Mouse (Mus musculus): Measurements from ENCODE around the gene Tdp1. TPM values are rescaled to one million over a fixed set of nuclear protein-coding genes. Genes with fewer than 3 reads are reported as not detected.

Tdp1 gene
- polyA plus RNA-seq, 1 experiment from 2014 or later: 59.3 TPM

DNA sequence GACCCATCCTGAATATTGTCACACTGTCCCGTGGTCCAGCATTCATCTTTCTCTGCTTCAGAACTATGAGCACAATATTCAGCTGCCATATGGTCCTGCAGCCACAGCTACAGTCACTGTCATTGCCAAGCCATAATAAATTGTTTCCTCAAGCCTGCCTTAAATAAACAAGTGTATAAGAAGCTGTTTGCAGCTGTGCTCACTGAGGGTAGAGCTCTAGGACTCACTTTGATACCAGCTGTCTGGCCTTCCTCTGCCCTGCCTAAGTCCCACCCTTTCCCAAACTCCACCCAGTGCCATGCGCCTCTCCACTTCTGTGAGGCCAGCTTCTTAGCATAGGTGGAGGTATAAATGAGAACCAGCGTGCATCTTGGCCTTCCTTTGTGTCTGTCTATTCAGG is 49.3 kb downstream of the Tdp1 start:
- Histone ChIP-seq H3K36me3 (peaks cover 36% of the 10 kb centered on the region), H3K27ac (no peak overlapping the region), H3K4me3 (replicated peaks) (no peak overlapping the region), H3K9ac (no peak overlapping the region), H3K9me3 (replicated peaks) (no peaks in the 10 kb centered on the region), H3K4me2 (no peak overlapping the region), H3K27me3 (no peaks in the 10 kb centered on the region), H3K4me1 (no peaks in the 10 kb centered on the region)
- 85% methylated on average over 3 of the region's 3 CpGs for WGBS
- no peak for ATAC-seq (replicated peaks; ENCODE audit: low FRiP score)

DNA sequence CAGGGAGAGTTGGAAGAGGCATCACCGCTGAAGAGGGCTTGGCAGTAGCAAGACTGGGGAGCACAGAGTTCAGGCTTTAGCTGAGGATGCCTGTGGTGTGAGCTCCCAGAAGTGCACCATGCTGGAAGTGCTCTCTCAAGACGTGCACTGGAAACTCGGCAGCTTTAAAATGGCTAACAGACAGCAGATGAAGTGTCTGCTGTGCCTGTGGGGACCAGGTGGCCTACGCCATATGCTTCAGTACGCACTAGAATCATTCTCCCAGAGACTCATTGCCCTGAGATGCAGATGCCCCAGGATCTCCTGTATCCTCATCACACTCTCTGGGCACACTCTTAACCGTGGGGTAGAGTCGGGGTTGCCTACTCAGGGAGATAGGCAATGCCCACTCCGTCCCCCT is 51.1 kb downstream of the Tdp1 start:
- 91% methylated on average over 8 of the region's 8 CpGs for WGBS
- no peak for ATAC-seq (replicated peaks; ENCODE audit: low FRiP score)

DNA sequence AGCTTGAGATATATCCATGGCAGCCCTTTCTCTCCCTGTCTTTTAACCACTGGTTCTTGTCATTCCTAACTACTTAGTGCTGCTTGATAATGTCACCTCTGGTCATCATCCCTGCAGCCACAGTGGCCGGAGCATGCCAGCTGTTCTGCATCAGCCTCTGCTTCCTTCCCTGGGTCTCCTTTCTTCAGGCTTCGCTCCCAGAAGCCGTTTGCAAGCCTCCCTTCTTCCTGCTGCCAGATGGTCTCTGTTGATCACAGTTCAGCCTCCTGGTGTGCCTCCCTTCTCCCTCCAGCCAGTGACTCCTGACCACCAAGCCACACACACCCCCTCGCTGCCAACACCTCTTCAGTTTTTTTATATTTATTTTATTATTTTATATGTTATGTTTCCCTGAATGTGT is 54.2 kb downstream of the Tdp1 start:
- H3K36me3 ChIP-seq: peaks cover 29% of the 10 kb centered on the region
- no peaks in the 10 kb centered on the region for H3K27me3 ChIP-seq
- H3K4me1 ChIP-seq: peaks cover 17% of the 10 kb centered on the region
- ATAC-seq (replicated peaks; ENCODE audit: low FRiP score): no peak
- H3K27ac ChIP-seq: no peak overlapping the region
- no peak overlapping the region for H3K4me3 ChIP-seq (replicated peaks)
- WGBS: 41% methylated on average over 4 of the region's 4 CpGs
- H3K9ac ChIP-seq: no peak overlapping the region
- H3K9me3 ChIP-seq (replicated peaks): no peaks in the 10 kb centered on the region
- no peak overlapping the region for H3K4me2 ChIP-seq

More for the DNA sequence above, 51.1 kb downstream of the Tdp1 start:
- Histone ChIP-seq H3K9me3 (replicated peaks) (no peaks in the 10 kb centered on the region), H3K4me2 (no peak overlapping the region), H3K36me3 (peaks cover 28% of the 10 kb centered on the region), H3K4me1 (peaks cover 6% of the 10 kb centered on the region), H3K27ac (no peak overlapping the region), H3K9ac (no peak overlapping the region), H3K4me3 (replicated peaks) (no peak overlapping the region), H3K27me3 (no peaks in the 10 kb centered on the region)

DNA sequence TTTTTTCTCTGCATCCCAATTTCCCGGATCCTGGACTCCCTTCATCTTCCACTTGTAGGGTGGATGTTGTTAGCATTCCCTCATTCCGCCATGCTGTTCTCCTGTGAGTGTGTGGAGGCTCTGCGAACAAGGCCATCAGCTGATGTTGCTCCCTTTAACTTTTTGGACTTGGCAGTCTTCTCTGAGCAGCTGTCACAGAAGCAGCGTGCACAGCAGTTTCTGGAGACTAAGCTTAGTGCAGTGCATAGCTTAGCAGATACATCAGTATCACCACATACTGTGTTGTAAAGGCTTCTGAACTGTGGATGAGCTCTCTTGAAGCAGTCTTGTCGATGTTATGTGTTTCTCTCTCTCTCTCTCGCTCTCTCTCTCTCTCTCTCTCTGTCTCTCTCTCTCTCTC is 54.9 kb downstream of the Tdp1 start:
- no peak overlapping the region for H3K4me2 ChIP-seq
- H3K9me3 ChIP-seq (replicated peaks): no peaks in the 10 kb centered on the region
- H3K9ac ChIP-seq: no peak overlapping the region
- peaks cover 17% of the 10 kb centered on the region for H3K4me1 ChIP-seq
- ATAC-seq (replicated peaks; ENCODE audit: low FRiP score): no peak
- H3K4me3 ChIP-seq (replicated peaks): no peak overlapping the region
- H3K36me3 ChIP-seq: peaks cover 24% of the 10 kb centered on the region
- no peaks in the 10 kb centered on the region for H3K27me3 ChIP-seq
- 88% methylated on average over 6 of the region's 6 CpGs for WGBS
- no peak overlapping the region for H3K27ac ChIP-seq

DNA sequence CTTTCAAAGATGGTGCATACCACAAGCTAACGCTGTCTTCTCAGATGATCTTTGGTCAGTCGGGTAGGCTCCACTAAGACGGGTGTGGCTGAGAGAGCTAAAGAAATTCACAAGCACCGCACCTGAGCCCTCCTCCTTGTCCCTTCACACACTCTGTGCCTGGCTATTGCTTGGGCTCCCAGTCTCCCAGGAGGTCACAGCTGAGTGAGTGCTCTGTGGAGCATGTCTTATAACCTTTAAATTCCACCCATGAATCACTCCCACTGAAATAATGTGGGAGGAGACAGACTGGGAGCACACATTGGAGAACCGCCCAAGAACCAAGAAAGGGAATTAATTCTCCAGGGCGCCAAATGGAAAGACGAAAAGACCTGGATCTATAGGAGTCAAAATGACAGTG is 56.4 kb downstream of the Tdp1 start:
- Histone ChIP-seq H3K4me3 (replicated peaks) (no peak overlapping the region), H3K27me3 (no peaks in the 10 kb centered on the region), H3K4me1 (peaks cover 17% of the 10 kb centered on the region), H3K9ac (no peak overlapping the region), H3K4me2 (no peak overlapping the region), H3K36me3 (peaks cover 19% of the 10 kb centered on the region), H3K27ac (no peak overlapping the region; the same call in 1 of the 2 replicates), H3K9me3 (replicated peaks) (no peaks in the 10 kb centered on the region)
- 43% methylated on average over 7 of the region's 7 CpGs for WGBS
- ATAC-seq (replicated peaks; ENCODE audit: low FRiP score): peak; percentile 92

DNA sequence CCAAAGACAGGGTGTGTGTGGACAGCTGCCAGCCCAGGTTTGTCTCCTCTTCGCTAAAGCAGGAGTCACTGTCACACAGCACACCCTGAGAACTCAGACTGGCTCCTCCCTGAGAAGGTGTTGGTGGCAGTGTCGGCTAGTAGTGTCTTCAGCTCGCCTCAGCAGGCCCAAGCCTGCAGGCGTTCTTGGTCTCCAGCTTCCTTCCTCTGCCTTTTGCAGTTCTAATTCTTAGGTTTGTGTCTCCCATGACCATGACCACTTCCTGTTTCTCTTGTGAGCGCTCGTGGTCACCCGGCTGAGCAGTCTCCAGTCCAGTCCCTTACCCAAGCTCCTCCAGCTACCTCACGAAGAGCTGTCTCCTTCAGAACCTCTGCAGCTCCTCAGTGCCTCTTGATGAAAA is 58.1 kb downstream of the Tdp1 start:
- Histone ChIP-seq H3K4me2 (no peak overlapping the region), H3K4me1 (peaks cover 17% of the 10 kb centered on the region), H3K36me3 (peaks cover 21% of the 10 kb centered on the region), H3K9ac (no peak overlapping the region), H3K27ac (no peak overlapping the region), H3K27me3 (no peaks in the 10 kb centered on the region), H3K9me3 (replicated peaks) (no peaks in the 10 kb centered on the region), H3K4me3 (replicated peaks) (no peak overlapping the region)
- ATAC-seq (replicated peaks; ENCODE audit: low FRiP score): no peak
- 80% methylated on average over 8 of the region's 8 CpGs for WGBS

DNA sequence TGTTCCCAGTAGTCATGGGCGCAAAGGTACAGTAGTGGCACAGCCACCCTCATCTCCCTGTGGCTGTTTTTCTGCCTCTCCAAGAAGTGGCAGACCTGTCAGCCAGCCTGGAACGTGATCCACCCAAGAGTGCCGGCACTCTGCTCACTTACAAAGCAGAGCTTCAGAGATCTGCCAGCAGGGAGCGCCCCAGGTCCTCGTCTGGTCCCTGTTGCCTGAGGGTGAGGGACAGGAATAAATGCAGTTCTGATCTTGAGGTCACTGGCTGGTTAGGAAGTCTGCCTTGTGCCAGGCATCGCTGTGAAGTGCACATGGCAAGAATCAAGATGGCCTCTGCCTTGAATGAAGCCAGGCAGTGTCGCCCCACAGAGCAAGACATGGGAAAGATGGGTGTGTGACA is 68.6 kb downstream of the Tdp1 start:
- 63% methylated on average over 7 of the region's 7 CpGs for WGBS
- Histone ChIP-seq H3K27me3 (no peaks in the 10 kb centered on the region), H3K4me3 (replicated peaks) (no peak overlapping the region), H3K27ac (no peak overlapping the region), H3K4me1 (no peaks in the 10 kb centered on the region), H3K4me2 (no peak overlapping the region), H3K9ac (no peak overlapping the region), H3K9me3 (replicated peaks) (no peaks in the 10 kb centered on the region), H3K36me3 (peaks cover 8% of the 10 kb centered on the region)
- no peak for ATAC-seq (replicated peaks; ENCODE audit: low FRiP score)

DNA sequence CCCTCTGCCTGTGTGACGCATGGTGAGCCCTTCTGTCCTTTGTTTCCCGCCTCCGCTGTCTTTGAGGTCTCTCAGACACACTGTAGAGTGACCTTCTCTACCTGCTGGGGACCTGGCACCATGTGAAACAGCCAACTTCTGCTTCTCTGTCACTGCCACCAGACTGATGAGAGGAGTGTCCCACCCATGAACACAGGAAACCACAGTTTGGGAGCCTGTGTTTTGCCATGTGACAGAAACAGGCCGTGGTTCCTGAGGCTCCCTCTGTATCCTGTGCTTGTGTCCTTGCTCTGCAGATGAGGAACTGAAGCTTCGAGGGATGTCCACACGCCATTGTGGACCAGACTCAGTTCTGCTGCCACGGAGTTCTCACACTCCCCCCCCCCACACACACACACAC is 72.1 kb downstream of the Tdp1 start:
- H3K4me3 ChIP-seq (replicated peaks): no peak overlapping the region
- no peaks in the 10 kb centered on the region for H3K9me3 ChIP-seq (replicated peaks)
- H3K27ac ChIP-seq: no peak overlapping the region
- ATAC-seq (replicated peaks; ENCODE audit: low FRiP score): no peak
- 85% methylated on average over 7 of the region's 7 CpGs for WGBS
- H3K27me3 ChIP-seq: peaks cover 16% of the 10 kb centered on the region
- H3K9ac ChIP-seq: no peak overlapping the region
- no peaks in the 10 kb centered on the region for H3K4me1 ChIP-seq
- H3K4me2 ChIP-seq: no peak overlapping the region
- H3K36me3 ChIP-seq: 0 out of 2 replicates have a peak, but pooled peaks cover 6% of the 10 kb centered on the region

DNA sequence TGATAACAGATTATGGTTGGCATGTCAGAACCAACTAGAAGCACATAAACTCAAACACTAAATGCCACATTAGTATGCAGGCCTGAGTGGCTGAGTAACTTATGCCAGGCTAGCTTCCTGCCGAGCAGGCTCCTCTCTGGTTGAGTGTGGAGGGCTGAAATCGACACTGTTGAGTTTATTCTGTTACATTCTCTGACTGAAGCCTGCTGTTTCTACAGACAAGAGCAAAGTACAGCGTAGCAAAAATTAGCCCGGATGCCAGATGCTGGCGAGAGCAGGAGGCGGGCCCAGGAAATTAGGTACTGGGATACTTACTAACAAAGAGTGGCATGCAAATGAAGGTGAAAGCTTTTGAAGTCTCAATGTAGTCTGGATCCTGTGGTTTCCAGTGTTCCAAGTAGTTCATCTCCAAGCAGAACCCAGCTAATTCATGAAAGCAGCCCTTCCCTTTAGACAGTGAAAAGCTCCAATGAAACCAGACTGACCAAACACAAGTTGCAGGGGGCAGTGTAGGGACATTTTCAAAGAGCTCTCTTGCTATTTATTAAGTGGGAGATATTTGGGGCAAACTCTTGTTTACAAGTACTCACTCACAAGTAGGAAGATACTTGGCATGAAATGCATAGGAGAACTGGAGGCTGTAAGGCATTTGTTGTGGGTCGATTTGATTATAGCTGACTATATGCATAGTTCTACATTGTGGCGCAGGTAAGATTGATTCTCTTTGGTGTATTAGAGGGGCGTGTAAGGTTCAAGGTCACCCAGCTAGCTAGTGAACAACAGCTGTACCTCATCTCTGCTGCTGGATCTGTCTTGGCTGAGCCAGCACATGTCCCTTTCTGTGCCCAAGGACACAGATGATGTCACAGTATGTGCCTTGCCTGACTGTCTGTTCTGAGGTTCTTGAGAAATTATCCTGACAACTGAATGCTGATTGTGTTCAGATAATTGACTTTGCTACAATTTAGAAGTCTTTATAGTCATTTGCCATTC is 74.0 kb downstream of the Tdp1 start:
- ATAC-seq (replicated peaks; ENCODE audit: low FRiP score): no peak
- Histone ChIP-seq H3K9me3 (replicated peaks) (no peaks in the 10 kb centered on the region), H3K4me1 (no peaks in the 10 kb centered on the region), H3K27me3 (peaks cover 24% of the 10 kb centered on the region), H3K36me3 (0 out of 2 replicates have a peak, but pooled peaks cover 6% of the 10 kb centered on the region), H3K9ac (no peak overlapping the region), H3K4me3 (replicated peaks) (no peak overlapping the region), H3K27ac (no peak overlapping the region), H3K4me2 (no peak overlapping the region)
- 51% methylated on average over 9 of the region's 9 CpGs for WGBS

DNA sequence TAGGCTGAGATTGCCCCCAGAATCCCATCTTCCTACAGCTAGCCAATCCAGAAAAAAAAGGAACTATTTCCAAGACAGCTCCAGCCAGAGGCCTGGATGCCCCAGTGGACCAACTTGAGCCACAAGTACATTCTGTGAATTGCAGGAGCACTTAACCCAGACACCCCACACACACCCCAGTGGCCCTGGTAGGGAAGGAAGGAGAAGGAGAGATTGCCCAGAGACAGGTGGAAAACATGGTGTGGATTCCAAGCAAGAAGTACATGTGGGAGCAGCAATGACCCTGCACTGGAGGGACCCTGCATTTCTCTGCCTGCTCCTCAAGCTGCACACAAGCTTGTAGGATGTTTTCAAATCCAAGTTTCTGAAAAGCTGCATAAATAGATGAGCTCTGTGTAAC is 75.0 kb downstream of the Tdp1 start:
- H3K9ac ChIP-seq: no peak overlapping the region
- H3K4me1 ChIP-seq: peaks cover 3% of the 10 kb centered on the region
- no peak overlapping the region for H3K4me3 ChIP-seq (replicated peaks)
- H3K4me2 ChIP-seq: no peak overlapping the region
- peaks cover 33% of the 10 kb centered on the region for H3K27me3 ChIP-seq
- 0 out of 2 replicates have a peak, but pooled peaks cover 6% of the 10 kb centered on the region for H3K36me3 ChIP-seq
- H3K9me3 ChIP-seq (replicated peaks): no peaks in the 10 kb centered on the region
- ATAC-seq (replicated peaks; ENCODE audit: low FRiP score): no peak; the same call in 1 of the 2 replicates
- H3K27ac ChIP-seq: no peak overlapping the region

DNA sequence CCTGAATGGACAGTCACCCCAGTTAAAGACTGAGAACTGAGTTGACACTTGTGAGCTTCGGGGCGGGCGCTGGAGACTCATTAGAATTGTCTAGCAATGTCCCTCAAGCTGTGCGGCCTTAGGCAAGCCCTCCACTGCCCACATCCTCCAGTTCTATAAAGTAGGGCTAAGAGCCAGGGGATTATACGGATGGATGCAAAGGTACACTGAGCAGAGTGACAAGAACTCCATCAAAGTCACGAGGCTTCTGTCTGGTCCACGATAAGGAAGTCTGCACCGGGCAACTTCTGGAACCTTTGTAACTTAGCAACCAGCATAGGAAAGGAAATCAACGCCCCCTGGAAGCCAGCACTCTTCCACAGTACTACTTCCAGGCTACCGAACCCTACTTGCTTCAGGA is 75.6 kb downstream of the Tdp1 start:
- ATAC-seq (replicated peaks; ENCODE audit: low FRiP score): no peak
- Histone ChIP-seq H3K27ac (no peak overlapping the region), H3K4me2 (no peak overlapping the region), H3K9ac (no peak overlapping the region), H3K9me3 (replicated peaks) (no peaks in the 10 kb centered on the region), H3K27me3 (peaks cover 40% of the 10 kb centered on the region), H3K4me3 (replicated peaks) (no peak overlapping the region), H3K4me1 (peaks cover 10% of the 10 kb centered on the region), H3K36me3 (0 out of 2 replicates have a peak, but pooled peaks cover 6% of the 10 kb centered on the region)
- 21% methylated on average over 10 of the region's 10 CpGs for WGBS

DNA sequence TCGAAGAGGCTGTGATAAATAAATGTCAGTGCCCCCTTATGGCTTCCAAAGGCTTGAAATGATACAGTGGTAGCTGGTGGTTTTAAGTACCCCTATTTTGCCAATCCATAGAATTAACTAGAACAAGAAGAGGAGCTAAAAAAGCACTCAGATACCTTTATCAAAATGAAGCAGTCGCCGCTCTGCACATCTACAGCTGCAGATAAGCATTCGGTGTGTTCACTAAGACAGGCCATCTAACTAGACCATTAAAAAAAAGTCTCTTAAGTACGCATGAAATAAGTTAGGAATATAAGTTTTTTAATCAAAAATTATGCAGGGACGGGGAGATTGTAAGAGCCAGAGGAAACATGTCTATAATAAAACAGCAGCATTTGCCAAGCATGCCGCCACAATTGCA is 76.4 kb downstream of the Tdp1 start:
- H3K36me3 ChIP-seq: 0 out of 2 replicates have a peak, but pooled peaks cover 2% of the 10 kb centered on the region
- H3K9me3 ChIP-seq (replicated peaks): no peaks in the 10 kb centered on the region
- H3K4me2 ChIP-seq: no peak overlapping the region
- peaks cover 47% of the 10 kb centered on the region for H3K27me3 ChIP-seq
- WGBS: 87% methylated on average over 7 of the region's 7 CpGs
- no peak overlapping the region for H3K9ac ChIP-seq
- no peak overlapping the region for H3K27ac ChIP-seq
- H3K4me3 ChIP-seq (replicated peaks): no peak overlapping the region
- ATAC-seq (replicated peaks; ENCODE audit: low FRiP score): no peak
- peaks cover 17% of the 10 kb centered on the region for H3K4me1 ChIP-seq

Data from kidney, embryonic 15.5 days (tissue).